Mouse (Mus musculus): ENCODE measurements at regions not wholly inside any gene's neighbourhood (a gene's known extent, or its start where the extent isn't known, plus 50 kb on each side); places are given as distances from the start of the nearest gene placed in this dataset.

- no peak overlapping the region for H3ac ChIP-seq (ENCODE audit: control insufficient read depth, insufficient read length)
- no peaks in the 10 kb centered on the region for H3K27me3 ChIP-seq (ENCODE audit: control insufficient read depth, insufficient read depth, insufficient read length)
- H3K79me2 ChIP-seq (ENCODE audit: control insufficient read depth, insufficient read depth): no peaks in the 10 kb centered on the region
- H3K4me2 ChIP-seq (ENCODE audit: low read depth): no peak overlapping the region
- no peaks in the 10 kb centered on the region for H3K36me3 ChIP-seq (ENCODE audit: control insufficient read depth, insufficient read depth)
- H3K4me3 ChIP-seq: no peak overlapping the region
- TF ChIP-seq MYOD1 (IDR thresholded peaks at IDR 0.05; ENCODE audit: control insufficient read depth in 1 of 3, insufficient read length in 2 of 3, low read depth in 2 of 3): no peak
- no peak for TF ChIP-seq TCF12 (IDR thresholded peaks at IDR 0.05; ENCODE audit: insufficient read depth, poor library complexity, severe bottlenecking)
- no peak for TF ChIP-seq REST (IDR thresholded peaks at IDR 0.05; ENCODE audit: insufficient read depth, insufficient read length)
- TF ChIP-seq MAX (IDR thresholded peaks at IDR 0.05; ENCODE audit: low read depth): no peak
- no peak for TF ChIP-seq TCF3 (IDR thresholded peaks at IDR 0.05; ENCODE audit: insufficient read length, low read depth)
- TF ChIP-seq E2F4 (IDR thresholded peaks at IDR 0.05; ENCODE audit: insufficient read depth): no peak
- TF ChIP-seq POLR2AphosphoS2 (IDR thresholded peaks at IDR 0.05; ENCODE audit: insufficient read length, low read depth): no peak
- TF ChIP-seq POLR2A (IDR thresholded peaks at IDR 0.05; ENCODE audit: insufficient read length, low read depth): no peak
- TF ChIP-seq CEBPB (IDR thresholded peaks at IDR 0.05; ENCODE audit: insufficient read depth, poor library complexity, severe bottlenecking): no peak
- TF ChIP-seq SRF (IDR thresholded peaks at IDR 0.05; ENCODE audit: control insufficient read depth, insufficient read length, low read depth): no peak
- TF ChIP-seq MYOG (IDR thresholded peaks at IDR 0.05; ENCODE audit: control insufficient read depth in 1 of 3, insufficient read depth in 1 of 3, insufficient read length in 2 of 3, low read depth in 2 of 3): no peak
- no peak for TF ChIP-seq USF1 (IDR thresholded peaks at IDR 0.05; ENCODE audit: low read depth)
Observed at GRCm38 (mm10) chr13:31318008-31318407, 237.9 kb upstream of the Foxq1 start.

- TF ChIP-seq TCF3 (IDR thresholded peaks at IDR 0.05; ENCODE audit: insufficient read length, low read depth): no peak
- TF ChIP-seq E2F4 (IDR thresholded peaks at IDR 0.05; ENCODE audit: insufficient read depth): no peak
- TF ChIP-seq SRF (IDR thresholded peaks at IDR 0.05; ENCODE audit: control insufficient read depth, insufficient read length, low read depth): no peak
- no peak for TF ChIP-seq CEBPB (IDR thresholded peaks at IDR 0.05; ENCODE audit: insufficient read depth, poor library complexity, severe bottlenecking)
- no peak for TF ChIP-seq MYOD1 (IDR thresholded peaks at IDR 0.05; ENCODE audit: control insufficient read depth in 1 of 3, insufficient read length in 2 of 3, low read depth in 2 of 3)
Observed at GRCm38 (mm10) chr13:31321411-31321810, 234.5 kb upstream of the Foxq1 start.

GRCm38 (mm10) chr13:31326269-31326851 lies 229.6 kb upstream of the Foxq1 start:
- TF ChIP-seq POLR2A (IDR thresholded peaks at IDR 0.05; ENCODE audit: insufficient read length, low read depth) (no peak), E2F4 (IDR thresholded peaks at IDR 0.05; ENCODE audit: insufficient read depth) (no peak), USF1 (IDR thresholded peaks at IDR 0.05; ENCODE audit: low read depth) (no peak), REST (IDR thresholded peaks at IDR 0.05; ENCODE audit: insufficient read depth, insufficient read length) (no peak)
- Histone ChIP-seq H3K4me2 (ENCODE audit: low read depth) (no peak overlapping the region), H3K27me3 (ENCODE audit: control insufficient read depth, insufficient read depth, insufficient read length) (no peaks in the 10 kb centered on the region), H3K36me3 (ENCODE audit: control insufficient read depth, insufficient read depth) (no peaks in the 10 kb centered on the region), H3ac (ENCODE audit: control insufficient read depth, insufficient read length) (no peak overlapping the region), H3K79me2 (ENCODE audit: control insufficient read depth, insufficient read depth) (no peaks in the 10 kb centered on the region), H3K4me3 (no peak overlapping the region)

More at GRCm38 (mm10) chr13:31321411-31321810, 234.5 kb upstream of the Foxq1 start:
- Histone ChIP-seq H3K4me3 (no peak overlapping the region), H3K36me3 (ENCODE audit: control insufficient read depth, insufficient read depth) (no peaks in the 10 kb centered on the region), H3K27me3 (ENCODE audit: control insufficient read depth, insufficient read depth, insufficient read length) (no peaks in the 10 kb centered on the region), H3K79me2 (ENCODE audit: control insufficient read depth, insufficient read depth) (no peaks in the 10 kb centered on the region), H3K4me2 (ENCODE audit: low read depth) (no peak overlapping the region), H3ac (ENCODE audit: control insufficient read depth, insufficient read length) (no peak overlapping the region)

GRCm38 (mm10) chr13:31327511-31327951 lies 228.4 kb upstream of the Foxq1 start:
- H3K27me3 ChIP-seq (ENCODE audit: control insufficient read depth, insufficient read depth, insufficient read length): no peaks in the 10 kb centered on the region
- TF ChIP-seq USF1 (IDR thresholded peaks at IDR 0.05; ENCODE audit: low read depth): no peak
- TF ChIP-seq POLR2A (IDR thresholded peaks at IDR 0.05; ENCODE audit: insufficient read length, low read depth): no peak
- no peak for TF ChIP-seq MYOG (IDR thresholded peaks at IDR 0.05; ENCODE audit: control insufficient read depth in 1 of 3, insufficient read depth in 1 of 3, insufficient read length in 2 of 3, low read depth in 2 of 3)
- no peak for TF ChIP-seq MAX (IDR thresholded peaks at IDR 0.05; ENCODE audit: low read depth)
- no peak for TF ChIP-seq POLR2AphosphoS2 (IDR thresholded peaks at IDR 0.05; ENCODE audit: insufficient read length, low read depth)
- TF ChIP-seq MYOD1 (IDR thresholded peaks at IDR 0.05; ENCODE audit: control insufficient read depth in 1 of 3, insufficient read length in 2 of 3, low read depth in 2 of 3): no peak
- TF ChIP-seq E2F4 (IDR thresholded peaks at IDR 0.05; ENCODE audit: insufficient read depth): no peak
- no peak for TF ChIP-seq TCF3 (IDR thresholded peaks at IDR 0.05; ENCODE audit: insufficient read length, low read depth)
- H3K79me2 ChIP-seq (ENCODE audit: control insufficient read depth, insufficient read depth): no peaks in the 10 kb centered on the region
- no peak overlapping the region for H3K4me3 ChIP-seq
- no peaks in the 10 kb centered on the region for H3K36me3 ChIP-seq (ENCODE audit: control insufficient read depth, insufficient read depth)
- H3K4me2 ChIP-seq (ENCODE audit: low read depth): no peak overlapping the region
- no peak overlapping the region for H3ac ChIP-seq (ENCODE audit: control insufficient read depth, insufficient read length)

- Histone ChIP-seq H3K36me3 (ENCODE audit: control insufficient read depth, insufficient read depth) (no peaks in the 10 kb centered on the region), H3K4me2 (ENCODE audit: low read depth) (no peak overlapping the region), H3K79me2 (ENCODE audit: control insufficient read depth, insufficient read depth) (no peaks in the 10 kb centered on the region), H3K27me3 (ENCODE audit: control insufficient read depth, insufficient read depth, insufficient read length) (no peaks in the 10 kb centered on the region), H3ac (ENCODE audit: control insufficient read depth, insufficient read length) (no peak overlapping the region), H3K4me3 (no peak overlapping the region)
- TF ChIP-seq USF1 (IDR thresholded peaks at IDR 0.05; ENCODE audit: low read depth) (no peak), MAX (IDR thresholded peaks at IDR 0.05; ENCODE audit: low read depth) (no peak), CEBPB (IDR thresholded peaks at IDR 0.05; ENCODE audit: insufficient read depth, poor library complexity, severe bottlenecking) (no peak), MYOG (IDR thresholded peaks at IDR 0.05; ENCODE audit: control insufficient read depth in 1 of 3, insufficient read depth in 1 of 3, insufficient read length in 2 of 3, low read depth in 2 of 3) (no peak), SRF (IDR thresholded peaks at IDR 0.05; ENCODE audit: control insufficient read depth, insufficient read length, low read depth) (no peak), POLR2A (IDR thresholded peaks at IDR 0.05; ENCODE audit: insufficient read length, low read depth) (no peak), TCF3 (IDR thresholded peaks at IDR 0.05; ENCODE audit: insufficient read length, low read depth) (no peak), REST (IDR thresholded peaks at IDR 0.05; ENCODE audit: insufficient read depth, insufficient read length) (no peak), TCF12 (IDR thresholded peaks at IDR 0.05; ENCODE audit: insufficient read depth, poor library complexity, severe bottlenecking) (no peak), POLR2AphosphoS2 (IDR thresholded peaks at IDR 0.05; ENCODE audit: insufficient read length, low read depth) (no peak)
Observed at GRCm38 (mm10) chr13:31328756-31329155, 227.2 kb upstream of the Foxq1 start.

Data from myocyte (in vitro differentiated cells).